Mouse (Mus musculus): ENCODE data around the gene Cnnm3. TPM values are rescaled to one million over a fixed set of nuclear protein-coding genes. Genes with fewer than 3 reads are reported as not detected.
A peak's percentile ranks its signal among the peaks of the same experiment; 100 is the strongest.

The Cnnm3 gene
- polyA plus RNA-seq, 1 experiment: 10.9 TPM

DNA sequence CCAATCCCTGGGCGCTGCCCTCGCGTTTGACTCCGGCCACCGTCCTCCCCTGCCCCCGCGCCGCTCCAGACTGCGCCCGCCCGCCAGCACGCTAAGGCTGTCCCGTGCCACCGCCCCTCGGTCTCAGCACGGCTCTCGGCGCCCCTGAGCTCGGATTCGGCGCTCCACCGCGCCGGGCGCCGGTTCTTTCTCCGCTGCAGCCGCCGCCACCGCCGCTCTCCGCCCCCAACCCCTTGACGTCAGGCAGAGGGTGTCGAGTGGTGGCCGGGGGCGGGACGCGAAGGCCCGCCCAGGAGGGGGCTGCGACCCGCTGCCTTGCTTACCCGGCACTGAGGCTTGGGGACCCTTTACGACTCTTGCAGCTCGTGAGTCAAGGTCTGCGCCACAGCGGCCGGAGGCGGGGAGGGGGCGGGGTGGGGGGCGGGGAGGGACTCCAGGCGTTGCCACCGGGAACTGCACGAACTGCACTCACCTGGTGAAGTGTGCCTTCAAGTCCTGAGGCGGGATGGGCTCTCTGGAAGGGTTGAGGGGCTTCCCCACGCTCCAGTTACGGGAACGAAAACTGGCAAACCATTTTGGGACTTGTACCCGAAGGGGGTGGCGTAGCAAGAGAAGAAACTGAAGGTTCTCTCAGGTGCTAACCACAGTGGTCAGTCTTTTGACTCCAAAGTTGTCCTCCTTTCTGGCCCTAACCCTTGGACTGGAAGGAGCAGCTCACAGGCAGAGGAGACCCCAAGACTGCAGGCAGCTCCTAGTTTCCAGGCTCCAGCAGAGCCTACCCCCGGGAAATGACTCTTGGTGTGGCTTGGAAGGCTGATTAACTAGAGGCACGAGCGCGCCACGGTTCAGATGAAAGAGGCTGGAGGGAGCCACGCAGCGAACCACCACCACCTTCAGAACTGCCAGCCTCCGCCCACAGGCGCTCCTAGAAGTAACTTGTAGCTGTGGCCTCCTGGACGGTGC lies 46.6 kb downstream of the Cnnm3 start, which contains the start of gene Sema4c:
Sema4c (minus strand) TSS at position 319 of the 963 bp plus-strand sequence.
- peak within 1 kb of the TSS; percentile 64 for H3K4me3 ChIP-seq (replicated peaks; ENCODE audit: control insufficient read depth, low read depth, low read length)
- no peak for TF ChIP-seq CTCF (IDR thresholded peaks at IDR 0.05; ENCODE audit: control insufficient read depth, insufficient read depth, low read length)
- 3% methylated on average over 69 of the region's 69 CpGs for WGBS
- H3K27ac ChIP-seq (ENCODE audit: control insufficient read depth, insufficient read depth, low read depth, low read length, poor library complexity): peak within 1 kb of the TSS; percentile 40; the same call in 1 of the 2 replicates
- no peaks in the 10 kb centered on the region for H3K4me1 ChIP-seq (ENCODE audit: control insufficient read depth, insufficient read depth, low read length)

DNA sequence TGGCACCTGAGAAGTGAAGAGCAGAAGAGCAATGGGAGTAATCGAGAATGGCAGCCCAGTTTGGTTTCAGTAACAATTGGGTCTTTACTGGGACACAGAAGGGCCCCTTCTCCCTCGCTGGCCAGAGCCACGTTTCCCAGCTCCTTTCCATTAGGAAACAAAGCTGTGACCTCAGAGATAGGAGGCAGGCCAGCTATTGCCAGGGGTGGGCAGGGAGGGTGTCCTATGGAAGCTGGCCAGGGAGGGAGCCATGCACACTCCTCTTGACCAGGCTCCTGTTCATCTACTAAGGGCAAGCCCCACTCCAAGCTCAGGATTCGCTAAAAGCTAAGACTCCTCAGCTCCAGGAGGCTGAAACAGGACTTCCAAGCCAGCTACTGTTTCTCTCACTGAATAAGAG lies 47.6 kb downstream of the Cnnm3 start:
- no peak for TF ChIP-seq CTCF (IDR thresholded peaks at IDR 0.05; ENCODE audit: control insufficient read depth, insufficient read depth, low read length)
- no peak for TF ChIP-seq POLR2A (IDR thresholded peaks at IDR 0.05; ENCODE audit: borderline replicate concordance, control insufficient read depth, low read depth, low read length)
- WGBS: 56% methylated on average over 4 of the region's 4 CpGs
- Histone ChIP-seq H3K4me3 (replicated peaks; ENCODE audit: control insufficient read depth, low read depth, low read length) (no peak overlapping the region), H3K27ac (ENCODE audit: control insufficient read depth, insufficient read depth, low read depth, low read length, poor library complexity) (no peak overlapping the region), H3K4me1 (ENCODE audit: control insufficient read depth, insufficient read depth, low read length) (no peaks in the 10 kb centered on the region)

- no peak overlapping the region for H3K4me3 ChIP-seq (replicated peaks; ENCODE audit: control insufficient read depth, low read depth, low read length)
- no peak overlapping the region for H3K27ac ChIP-seq (ENCODE audit: control insufficient read depth, insufficient read depth, low read depth, low read length, poor library complexity)
- WGBS: 21% methylated on average over 5 of the region's 5 CpGs
- TF ChIP-seq CTCF (IDR thresholded peaks at IDR 0.05; ENCODE audit: control insufficient read depth, insufficient read depth, low read length) (no peak), POLR2A (IDR thresholded peaks at IDR 0.05; ENCODE audit: borderline replicate concordance, control insufficient read depth, low read depth, low read length) (no peak)
- H3K4me1 ChIP-seq (ENCODE audit: control insufficient read depth, insufficient read depth, low read length): no peaks in the 10 kb centered on the region
These were observed 48.2 kb downstream of the Cnnm3 start for GRCm38 (mm10) chr1:36559888-36560287.

DNA sequence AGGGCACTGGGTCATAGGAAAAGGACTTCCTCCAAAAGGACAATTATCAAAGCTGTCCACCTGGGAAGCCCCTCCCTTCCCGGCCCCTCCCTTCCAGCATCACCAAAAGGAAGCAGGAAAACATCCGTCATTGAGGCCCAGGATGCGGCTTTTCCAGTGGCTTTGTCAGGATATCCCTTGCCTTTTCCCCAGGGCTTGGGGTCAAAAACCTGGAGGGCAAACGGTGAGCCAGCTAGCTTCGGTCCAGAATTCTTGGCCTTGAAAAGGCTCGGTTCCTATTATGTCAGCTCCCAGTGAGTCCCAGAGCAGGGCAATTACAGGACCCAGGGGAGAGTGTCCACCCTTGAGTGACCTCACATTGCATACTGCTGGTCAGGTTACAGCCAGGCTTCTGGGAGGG lies 49.2 kb downstream of the Cnnm3 start:
- no peak overlapping the region for H3K27ac ChIP-seq (ENCODE audit: control insufficient read depth, insufficient read depth, low read depth, low read length, poor library complexity)
- no peak for TF ChIP-seq POLR2A (IDR thresholded peaks at IDR 0.05; ENCODE audit: borderline replicate concordance, control insufficient read depth, low read depth, low read length)
- no peak for TF ChIP-seq CTCF (IDR thresholded peaks at IDR 0.05; ENCODE audit: control insufficient read depth, insufficient read depth, low read length)
- no peaks in the 10 kb centered on the region for H3K4me1 ChIP-seq (ENCODE audit: control insufficient read depth, insufficient read depth, low read length)
- WGBS: 80% methylated on average over 6 of the region's 6 CpGs
- H3K4me3 ChIP-seq (replicated peaks; ENCODE audit: control insufficient read depth, low read depth, low read length): no peak overlapping the region

DNA sequence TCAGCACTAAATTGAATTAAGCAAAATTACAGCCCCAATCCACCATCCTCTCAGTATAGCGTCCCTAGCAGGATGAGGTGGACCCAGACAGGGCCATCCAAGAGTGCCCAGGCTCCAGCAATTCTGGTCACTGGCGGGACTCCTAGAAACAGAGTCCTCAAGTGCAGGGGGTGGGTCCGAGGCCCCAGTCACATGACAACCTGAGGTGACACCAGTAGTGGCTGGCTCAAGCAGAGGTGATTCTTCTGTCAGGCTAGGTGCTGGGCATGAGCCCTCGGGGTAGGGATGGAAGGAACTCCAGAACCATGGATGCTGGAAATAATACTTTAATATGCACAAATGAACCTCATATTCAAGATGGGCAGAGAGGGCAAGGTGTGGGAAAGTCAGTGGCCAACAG lies 50.7 kb downstream of the Cnnm3 start:
- H3K27ac ChIP-seq (ENCODE audit: control insufficient read depth, insufficient read depth, low read depth, low read length, poor library complexity): no peak overlapping the region
- H3K4me1 ChIP-seq (ENCODE audit: control insufficient read depth, insufficient read depth, low read length): no peaks in the 10 kb centered on the region
- 74% methylated on average over 4 of the region's 4 CpGs for WGBS
- no peak overlapping the region for H3K4me3 ChIP-seq (replicated peaks; ENCODE audit: control insufficient read depth, low read depth, low read length)
- TF ChIP-seq CTCF (IDR thresholded peaks at IDR 0.05; ENCODE audit: control insufficient read depth, insufficient read depth, low read length) (no peak), POLR2A (IDR thresholded peaks at IDR 0.05; ENCODE audit: borderline replicate concordance, control insufficient read depth, low read depth, low read length) (no peak)

GRCm38 (mm10) chr1:36563197-36563596 lies 51.5 kb downstream of the Cnnm3 start:
- Histone ChIP-seq H3K27ac (ENCODE audit: control insufficient read depth, insufficient read depth, low read depth, low read length, poor library complexity) (no peak overlapping the region), H3K4me3 (replicated peaks; ENCODE audit: control insufficient read depth, low read depth, low read length) (no peak overlapping the region), H3K4me1 (ENCODE audit: control insufficient read depth, insufficient read depth, low read length) (no peaks in the 10 kb centered on the region)
- WGBS: 92% methylated on average over 2 of the region's 2 CpGs
- TF ChIP-seq CTCF (IDR thresholded peaks at IDR 0.05; ENCODE audit: control insufficient read depth, insufficient read depth, low read length) (no peak), POLR2A (IDR thresholded peaks at IDR 0.05; ENCODE audit: borderline replicate concordance, control insufficient read depth, low read depth, low read length) (no peak)

GRCm38 (mm10) chr1:36563632-36564031 lies 52.0 kb downstream of the Cnnm3 start:
- no peak overlapping the region for H3K27ac ChIP-seq (ENCODE audit: control insufficient read depth, insufficient read depth, low read depth, low read length, poor library complexity)
- 47% methylated on average over 4 of the region's 4 CpGs for WGBS
- no peak overlapping the region for H3K4me3 ChIP-seq (replicated peaks; ENCODE audit: control insufficient read depth, low read depth, low read length)
- no peak for TF ChIP-seq CTCF (IDR thresholded peaks at IDR 0.05; ENCODE audit: control insufficient read depth, insufficient read depth, low read length)
- no peak for TF ChIP-seq POLR2A (IDR thresholded peaks at IDR 0.05; ENCODE audit: borderline replicate concordance, control insufficient read depth, low read depth, low read length)
- H3K4me1 ChIP-seq (ENCODE audit: control insufficient read depth, insufficient read depth, low read length): no peaks in the 10 kb centered on the region

- H3K4me1 ChIP-seq (ENCODE audit: control insufficient read depth, insufficient read depth, low read length): no peaks in the 10 kb centered on the region; the same call in 1 of the 2 replicates
- 29% methylated on average over 6 of the region's 6 CpGs for WGBS
- H3K27ac ChIP-seq (ENCODE audit: control insufficient read depth, insufficient read depth, low read depth, low read length, poor library complexity): no peak overlapping the region
- TF ChIP-seq CTCF (IDR thresholded peaks at IDR 0.05; ENCODE audit: control insufficient read depth, insufficient read depth, low read length) (no peak), POLR2A (IDR thresholded peaks at IDR 0.05; ENCODE audit: borderline replicate concordance, control insufficient read depth, low read depth, low read length) (no peak)
- H3K4me3 ChIP-seq (replicated peaks; ENCODE audit: control insufficient read depth, low read depth, low read length): no peak overlapping the region
These were observed 52.4 kb downstream of the Cnnm3 start for GRCm38 (mm10) chr1:36564101-36564500.
